Mouse (Mus musculus): ENCODE results near the gene Prdm16. TPM values are rescaled to one million over a fixed set of nuclear protein-coding genes. Genes with fewer than 3 reads are reported as not detected.

Prdm16 gene
- polyA plus RNA-seq, 1 experiment from 2014 or later = 22.4 TPM

GRCm38 (mm10) chr4:154500695-154501094, 136.0 kb downstream of the Prdm16 start:
- Histone ChIP-seq H3K27ac (peak overlapping the region; percentile 78), H3K36me3 (no peaks in the 10 kb centered on the region), H3K4me2 (no peak overlapping the region), H3K27me3 (peaks cover 13% of the 10 kb centered on the region), H3K4me3 (no peak overlapping the region), H3K9ac (no peak overlapping the region), H3K9me3 (no peaks in the 10 kb centered on the region), H3K4me1 (peaks cover 71% of the 10 kb centered on the region)
- ATAC-seq (ENCODE audit: borderline replicate concordance, extremely low read depth, low FRiP score, low TSS enrichment) = no peak
- WGBS = 65% methylated on average over 9 of the region's 9 CpGs

DNA sequence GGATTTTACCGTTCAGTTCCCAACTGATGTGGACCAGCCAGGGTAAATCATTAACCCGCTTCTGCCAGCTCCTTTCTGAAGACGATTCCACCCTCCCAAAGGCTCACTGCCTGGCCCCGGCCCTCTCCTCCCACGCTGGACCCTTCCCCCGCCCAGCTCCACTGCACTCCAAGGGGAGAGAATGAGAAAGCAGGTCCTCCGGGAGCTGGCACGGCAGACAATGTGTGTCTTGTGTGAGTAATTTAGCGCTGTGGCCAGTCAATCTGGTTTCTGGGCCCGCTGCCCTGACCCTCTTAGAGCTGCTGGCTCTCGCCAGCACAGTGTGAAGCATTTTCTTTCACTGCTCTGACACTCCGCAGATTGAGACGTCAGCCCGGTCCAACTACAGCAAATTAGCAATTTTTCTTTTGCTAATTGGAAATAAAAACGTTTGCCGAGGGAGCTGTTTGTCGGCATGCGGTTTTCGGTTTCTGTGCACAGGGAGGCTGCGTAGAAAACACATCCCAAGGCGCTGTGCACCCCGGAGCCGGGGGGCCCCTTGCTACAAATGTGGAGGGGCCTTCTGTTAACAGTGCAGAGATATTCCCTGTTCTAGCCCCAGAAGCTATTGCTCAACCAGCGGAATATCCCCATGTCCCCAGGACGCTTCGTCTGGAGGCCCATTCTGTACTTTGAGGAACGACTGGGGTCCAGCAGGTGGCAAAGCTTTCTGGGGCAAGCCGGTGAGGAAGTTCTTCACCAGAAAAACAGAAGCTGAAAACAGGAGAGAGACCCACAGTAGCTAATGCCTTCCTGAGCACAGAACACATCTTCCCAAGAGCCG, 136.8 kb downstream of the Prdm16 start:
- no peak overlapping the region for H3K4me3 ChIP-seq
- peaks cover 71% of the 10 kb centered on the region for H3K4me1 ChIP-seq
- H3K9ac ChIP-seq = no peak overlapping the region
- H3K27ac ChIP-seq = peak overlapping the region; percentile 78
- WGBS = 24% methylated on average over 29 of the region's 29 CpGs
- peak overlapping the region; percentile 28 for H3K4me2 ChIP-seq
- H3K36me3 ChIP-seq = no peaks in the 10 kb centered on the region
- H3K9me3 ChIP-seq = no peaks in the 10 kb centered on the region
- peak; percentile 63; the same call in 1 of the 2 replicates for ATAC-seq (ENCODE audit: borderline replicate concordance, extremely low read depth, low FRiP score, low TSS enrichment)
- peaks cover 12% of the 10 kb centered on the region for H3K27me3 ChIP-seq

- 70% methylated on average over 4 of the region's 4 CpGs for WGBS
- Histone ChIP-seq H3K4me1 (peaks cover 65% of the 10 kb centered on the region), H3K27me3 (peaks cover 8% of the 10 kb centered on the region; the same call in 1 of the 2 replicates), H3K36me3 (no peaks in the 10 kb centered on the region), H3K27ac (peak overlapping the region; percentile 58), H3K4me2 (no peak overlapping the region), H3K9ac (no peak overlapping the region), H3K4me3 (no peak overlapping the region), H3K9me3 (no peaks in the 10 kb centered on the region)
- ATAC-seq (ENCODE audit: borderline replicate concordance, extremely low read depth, low FRiP score, low TSS enrichment) = peak; percentile 11; the same call in 1 of the 2 replicates
These were observed 139.1 kb downstream of the Prdm16 start for GRCm38 (mm10) chr4:154497423-154498175.

- ATAC-seq (ENCODE audit: borderline replicate concordance, extremely low read depth, low FRiP score, low TSS enrichment) = peak; percentile 79
- no peaks in the 10 kb centered on the region for H3K36me3 ChIP-seq
- no peak overlapping the region for H3K9ac ChIP-seq
- WGBS = 6% methylated on average over 7 of the region's 7 CpGs
- H3K27ac ChIP-seq = peak overlapping the region; percentile 58
- no peaks in the 10 kb centered on the region for H3K9me3 ChIP-seq
- peaks cover 8% of the 10 kb centered on the region; the same call in 1 of the 2 replicates for H3K27me3 ChIP-seq
- peaks cover 60% of the 10 kb centered on the region for H3K4me1 ChIP-seq
- no peak overlapping the region for H3K4me3 ChIP-seq
- H3K4me2 ChIP-seq = no peak overlapping the region
These were observed 139.7 kb downstream of the Prdm16 start for GRCm38 (mm10) chr4:154496991-154497390.

DNA sequence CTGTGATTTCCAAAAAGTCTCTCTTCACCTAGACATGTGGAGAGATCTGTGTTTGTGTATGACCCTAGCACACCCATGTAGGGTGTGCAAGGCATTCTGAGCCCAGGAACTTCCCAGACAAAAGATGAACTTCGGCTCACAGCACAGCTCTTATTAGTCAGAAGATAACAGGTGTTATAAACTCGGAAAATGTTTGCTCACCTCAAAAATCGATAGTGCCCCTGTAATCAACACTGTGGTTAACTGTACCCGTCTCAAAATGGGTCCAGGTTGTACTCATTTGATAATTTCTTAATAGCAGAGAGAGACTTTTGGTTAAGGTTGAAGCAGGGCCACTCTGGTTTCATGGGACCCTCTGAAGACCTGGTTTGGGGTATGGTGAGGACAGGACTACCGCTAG, 140.2 kb downstream of the Prdm16 start:
- Histone ChIP-seq H3K27ac (peak overlapping the region; percentile 58), H3K9me3 (no peaks in the 10 kb centered on the region), H3K4me1 (peaks cover 55% of the 10 kb centered on the region), H3K27me3 (peaks cover 8% of the 10 kb centered on the region; the same call in 1 of the 2 replicates), H3K36me3 (no peaks in the 10 kb centered on the region), H3K4me3 (no peak overlapping the region), H3K4me2 (no peak overlapping the region), H3K9ac (no peak overlapping the region)
- no peak; the same call in 1 of the 2 replicates for ATAC-seq (ENCODE audit: borderline replicate concordance, extremely low read depth, low FRiP score, low TSS enrichment)
- WGBS = 70% methylated on average over 5 of the region's 5 CpGs

GRCm38 (mm10) chr4:154493996-154494395, 142.7 kb downstream of the Prdm16 start:
- no peaks in the 10 kb centered on the region for H3K27me3 ChIP-seq
- no peak for ATAC-seq (ENCODE audit: borderline replicate concordance, extremely low read depth, low FRiP score, low TSS enrichment)
- peaks cover 30% of the 10 kb centered on the region for H3K4me1 ChIP-seq
- H3K36me3 ChIP-seq = no peaks in the 10 kb centered on the region
- H3K9ac ChIP-seq = no peak overlapping the region
- WGBS = 38% methylated on average over 4 of the region's 4 CpGs
- H3K27ac ChIP-seq = no peak overlapping the region
- H3K4me3 ChIP-seq = no peak overlapping the region
- no peak overlapping the region for H3K4me2 ChIP-seq
- no peaks in the 10 kb centered on the region for H3K9me3 ChIP-seq

DNA sequence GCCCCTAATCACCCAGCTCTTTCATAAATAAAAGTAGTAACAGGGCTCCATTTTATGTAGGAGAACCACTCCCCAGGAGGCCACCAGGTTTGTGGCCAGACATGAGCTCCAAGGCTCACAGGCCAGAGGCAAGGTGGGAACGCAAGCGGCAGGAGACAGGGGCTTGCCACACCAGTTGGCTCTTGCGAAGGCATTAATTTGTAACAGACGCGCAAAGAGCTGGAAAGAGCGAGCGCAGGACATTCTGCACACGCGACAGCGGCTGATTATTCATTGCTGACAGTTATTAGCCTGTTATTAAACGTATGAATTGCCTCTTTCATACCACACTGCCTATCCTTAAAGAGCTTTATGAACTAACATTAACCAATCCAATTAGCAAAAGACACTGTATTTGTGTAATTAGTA, 144.0 kb downstream of the Prdm16 start:
- Histone ChIP-seq H3K9ac (no peak overlapping the region), H3K27ac (no peak overlapping the region), H3K27me3 (no peaks in the 10 kb centered on the region; the same call in 1 of the 2 replicates), H3K4me3 (no peak overlapping the region), H3K4me2 (no peak overlapping the region), H3K4me1 (peaks cover 26% of the 10 kb centered on the region), H3K36me3 (no peaks in the 10 kb centered on the region), H3K9me3 (no peaks in the 10 kb centered on the region)
- ATAC-seq (ENCODE audit: borderline replicate concordance, extremely low read depth, low FRiP score, low TSS enrichment) = no peak
- 60% methylated on average over 11 of the region's 11 CpGs for WGBS

DNA sequence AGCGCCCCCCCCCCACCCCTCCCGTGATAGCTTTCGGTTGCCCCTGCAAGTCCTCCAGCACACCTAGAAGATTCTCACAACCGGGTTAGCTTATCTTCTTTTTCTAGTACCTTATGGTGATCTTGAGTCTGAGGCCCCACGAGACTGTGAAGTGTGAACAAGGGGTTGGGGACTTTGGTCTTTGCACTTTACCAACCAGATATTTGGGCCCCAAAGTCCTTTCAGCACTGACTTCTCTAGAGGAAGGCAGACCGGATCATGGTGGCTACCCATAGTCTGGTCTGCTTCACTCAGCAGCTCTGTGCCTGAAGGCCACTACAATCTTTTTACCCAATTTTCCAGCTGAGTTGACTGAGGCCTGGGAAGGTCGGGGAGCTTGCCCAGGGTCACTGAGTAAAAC, 144.4 kb downstream of the Prdm16 start:
- H3K36me3 ChIP-seq = no peaks in the 10 kb centered on the region
- WGBS = 70% methylated on average over 7 of the region's 7 CpGs
- peaks cover 23% of the 10 kb centered on the region for H3K4me1 ChIP-seq

DNA sequence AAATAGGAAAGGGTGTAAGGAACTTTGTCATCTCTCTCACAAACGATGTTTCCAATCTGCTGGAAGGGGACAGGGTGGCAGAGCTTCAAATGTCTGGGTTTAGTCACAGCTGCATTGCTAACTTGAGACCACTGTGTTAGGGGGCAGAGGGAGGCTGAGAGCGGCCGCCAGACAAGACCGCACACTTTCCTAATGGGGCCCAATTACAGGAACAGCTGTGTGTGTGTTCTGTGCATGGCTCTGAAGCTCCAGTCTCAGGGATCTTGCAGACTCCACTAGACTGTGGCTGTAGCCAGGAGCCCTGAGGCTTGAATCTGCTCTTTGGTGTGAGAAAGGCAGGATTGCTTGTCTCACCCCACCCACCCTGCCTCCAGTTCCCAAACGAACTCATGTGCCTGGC, 148.6 kb downstream of the Prdm16 start:
- Histone ChIP-seq H3K9ac (no peak overlapping the region), H3K9me3 (no peaks in the 10 kb centered on the region), H3K27ac (no peak overlapping the region), H3K4me2 (no peak overlapping the region), H3K27me3 (no peaks in the 10 kb centered on the region; the same call in 1 of the 2 replicates), H3K4me1 (peaks cover 18% of the 10 kb centered on the region), H3K36me3 (no peaks in the 10 kb centered on the region), H3K4me3 (no peak overlapping the region)
- 25% methylated on average over 5 of the region's 5 CpGs for WGBS
- ATAC-seq (ENCODE audit: borderline replicate concordance, extremely low read depth, low FRiP score, low TSS enrichment) = no peak

More for the DNA sequence above, 144.4 kb downstream of the Prdm16 start:
- no peak overlapping the region for H3K27ac ChIP-seq
- no peak overlapping the region for H3K4me2 ChIP-seq
- no peaks in the 10 kb centered on the region for H3K9me3 ChIP-seq
- ATAC-seq (ENCODE audit: borderline replicate concordance, extremely low read depth, low FRiP score, low TSS enrichment) = no peak
- no peak overlapping the region for H3K4me3 ChIP-seq
- no peak overlapping the region for H3K9ac ChIP-seq
- H3K27me3 ChIP-seq = no peaks in the 10 kb centered on the region; the same call in 1 of the 2 replicates

DNA sequence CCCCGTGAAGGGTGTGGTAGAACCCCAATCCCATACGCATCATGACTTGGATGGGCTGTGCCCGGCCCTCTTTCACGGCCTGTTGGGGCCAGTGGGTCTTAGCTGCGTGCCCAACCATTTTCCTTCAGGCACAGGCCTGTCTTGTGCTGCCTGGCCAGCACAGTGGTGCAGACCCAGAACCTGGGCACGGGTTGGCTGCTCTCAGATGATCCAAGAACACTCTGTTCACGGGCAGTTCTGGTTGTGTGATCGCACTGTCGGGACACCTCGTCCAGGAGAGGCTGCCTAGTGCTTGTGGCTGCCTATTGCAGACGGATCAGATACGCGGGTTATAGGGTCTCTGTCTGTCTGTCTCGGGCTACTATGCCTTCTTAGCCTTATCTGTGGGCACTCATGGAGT, 154.0 kb downstream of the Prdm16 start:
- no peaks in the 10 kb centered on the region for H3K36me3 ChIP-seq
- no peak overlapping the region for H3K4me2 ChIP-seq
- ATAC-seq (ENCODE audit: borderline replicate concordance, extremely low read depth, low FRiP score, low TSS enrichment) = no peak
- H3K27me3 ChIP-seq = no peaks in the 10 kb centered on the region; the same call in 1 of the 2 replicates
- H3K4me1 ChIP-seq = peaks cover 58% of the 10 kb centered on the region
- H3K9me3 ChIP-seq = no peaks in the 10 kb centered on the region
- 60% methylated on average over 14 of the region's 14 CpGs for WGBS
- H3K9ac ChIP-seq = no peak overlapping the region
- no peak overlapping the region for H3K4me3 ChIP-seq
- peak overlapping the region; percentile 90 for H3K27ac ChIP-seq

GRCm38 (mm10) chr4:154481771-154482637, 154.7 kb downstream of the Prdm16 start:
- H3K9ac ChIP-seq = no peak overlapping the region
- no peak for ATAC-seq (ENCODE audit: borderline replicate concordance, extremely low read depth, low FRiP score, low TSS enrichment)
- H3K4me2 ChIP-seq = no peak overlapping the region
- no peaks in the 10 kb centered on the region; the same call in 1 of the 2 replicates for H3K27me3 ChIP-seq
- H3K4me1 ChIP-seq = peaks cover 62% of the 10 kb centered on the region
- no peaks in the 10 kb centered on the region for H3K36me3 ChIP-seq
- 21% methylated on average over 14 of the region's 14 CpGs for WGBS
- H3K9me3 ChIP-seq = no peaks in the 10 kb centered on the region
- H3K4me3 ChIP-seq = no peak overlapping the region
- peak overlapping the region; percentile 90 for H3K27ac ChIP-seq
